Mouse (Mus musculus): ENCODE measurements around the gene Raly.

DNA sequence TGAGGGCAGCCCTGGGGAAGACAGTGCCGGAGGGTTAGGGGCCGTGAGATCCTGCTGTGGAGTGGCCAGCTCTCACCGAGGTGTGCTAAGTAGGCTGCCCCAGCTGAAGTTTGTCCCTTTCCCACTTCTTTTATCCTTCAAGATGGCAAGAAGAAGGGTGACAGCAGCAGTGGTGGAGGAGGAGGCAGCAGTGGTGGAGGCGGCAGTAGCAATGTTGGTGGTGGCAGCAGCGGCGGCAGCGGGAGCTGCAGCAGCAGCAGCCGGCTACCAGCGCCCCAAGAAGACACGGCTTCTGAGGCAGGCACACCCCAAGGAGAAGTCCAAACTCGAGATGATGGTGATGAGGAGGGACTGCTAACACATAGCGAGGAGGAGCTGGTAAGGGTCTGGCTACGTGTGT lies 72.8 kb downstream of the Raly start:
- TF ChIP-seq CTCF (IDR thresholded peaks at IDR 0.05; ENCODE audit: insufficient read depth, low read length), result no peak
- TF ChIP-seq POLR2A (IDR thresholded peaks at IDR 0.05; ENCODE audit: borderline replicate concordance, extremely low read depth, low read depth, low read length), result no peak
